Mouse (Mus musculus): ENCODE measurements around the gene Gm30737.
"Not testable (repeated sequence)": the region's sequence is repeated elsewhere in the genome, so short reads cannot be mapped to it uniquely, and the experiment has no call there.

Gene Gm30737

DNA sequence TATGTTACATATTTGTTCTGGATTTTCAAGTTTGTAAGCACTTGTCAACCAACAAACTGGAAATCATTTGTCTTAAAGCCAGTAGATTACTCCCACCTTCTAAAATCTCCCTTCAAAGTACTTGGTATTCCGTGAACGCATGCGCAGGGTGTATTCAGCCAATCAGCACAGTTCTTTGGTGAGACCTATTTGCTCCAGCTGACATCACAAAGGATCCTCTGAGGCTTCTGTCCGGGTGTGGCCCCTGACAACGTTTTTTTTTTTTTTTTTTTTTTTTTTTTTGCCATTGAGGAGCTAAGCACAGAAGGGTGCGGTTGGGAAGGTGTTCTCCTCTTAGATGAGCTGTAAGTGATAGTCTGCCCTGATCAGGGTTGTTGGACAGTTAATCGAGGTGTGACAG lies at the start of gene Gm30737:
TSS of gene Gm30737 (plus strand) at position 301 of the 400 bp plus-strand sequence.
- not testable (repeated sequence) for DNase-seq (ENCODE audit: low spot score in 2 of 2)

All from spleen, postnatal 10 days (tissue).